Mouse (Mus musculus): ENCODE results near the gene Grin2d. TPM values are rescaled to one million over a fixed set of nuclear protein-coding genes. Genes with fewer than 3 reads are reported as not detected.

Gene Grin2d
- polyA plus RNA-seq, 1 experiment from 2014 or later = 0.10 TPM

DNA sequence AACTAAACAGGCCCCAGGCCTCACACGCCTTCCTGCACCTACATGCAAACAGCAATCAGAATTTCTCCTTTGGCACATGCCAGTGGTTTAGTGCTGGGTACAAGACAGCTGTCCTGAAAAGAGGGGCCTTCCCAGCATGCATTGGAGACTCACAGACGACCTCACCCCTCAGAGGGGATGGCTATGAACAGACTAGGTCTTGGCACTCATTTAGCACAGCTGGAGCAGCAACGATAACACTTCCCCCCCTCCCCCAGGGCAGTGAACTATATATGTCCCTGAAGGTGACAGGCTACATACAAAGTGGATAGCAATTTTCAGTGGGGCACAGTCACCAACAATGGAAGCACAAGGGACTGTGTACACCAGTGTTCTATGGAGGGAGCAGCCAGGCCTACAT lies 13.7 kb downstream of the Grin2d start:
- WGBS = 75% methylated on average over 3 of the region's 3 CpGs
- H3K4me1 ChIP-seq = peaks cover 34% of the 10 kb centered on the region
- DNase-seq (ENCODE audit: low spot score) = no peak

DNA sequence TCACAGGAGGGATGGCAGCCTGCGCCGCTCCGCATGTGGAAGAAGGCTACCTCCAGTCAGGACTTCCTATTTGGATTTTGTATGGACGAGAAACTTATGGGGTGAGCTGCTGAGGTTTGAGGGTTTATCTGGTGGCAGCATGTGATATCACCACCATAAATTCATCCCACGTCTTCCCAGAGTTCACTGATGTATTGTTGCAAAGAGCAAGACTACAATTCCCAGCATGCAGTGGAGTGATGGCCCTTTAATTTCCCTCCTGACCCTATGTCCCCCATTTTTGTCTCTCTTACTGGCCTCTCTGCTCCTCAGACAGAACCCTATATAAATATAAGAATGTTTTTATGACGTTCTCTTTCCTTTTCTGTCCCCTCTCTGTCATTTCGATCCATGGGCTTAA lies 15.4 kb downstream of the Grin2d start:
- Histone ChIP-seq H3K27me3 (ENCODE audit: low read depth, poor library complexity, severe bottlenecking) (peaks cover 72% of the 10 kb centered on the region), H3K4me1 (peaks cover 23% of the 10 kb centered on the region), H3K9me3 (replicated peaks) (no peaks in the 10 kb centered on the region), H3K27ac (no peak overlapping the region), H3K36me3 (no peaks in the 10 kb centered on the region), H3K4me3 (no peak overlapping the region)
- DNase-seq (ENCODE audit: low spot score) = no peak
- WGBS = 85% methylated on average over 7 of the region's 7 CpGs

More for the DNA sequence above, 13.7 kb downstream of the Grin2d start:
- peaks cover 72% of the 10 kb centered on the region for H3K27me3 ChIP-seq (ENCODE audit: low read depth, poor library complexity, severe bottlenecking)
- no peak overlapping the region for H3K4me3 ChIP-seq
- H3K27ac ChIP-seq = no peak overlapping the region
- H3K9me3 ChIP-seq (replicated peaks) = no peaks in the 10 kb centered on the region
- no peaks in the 10 kb centered on the region for H3K36me3 ChIP-seq

DNA sequence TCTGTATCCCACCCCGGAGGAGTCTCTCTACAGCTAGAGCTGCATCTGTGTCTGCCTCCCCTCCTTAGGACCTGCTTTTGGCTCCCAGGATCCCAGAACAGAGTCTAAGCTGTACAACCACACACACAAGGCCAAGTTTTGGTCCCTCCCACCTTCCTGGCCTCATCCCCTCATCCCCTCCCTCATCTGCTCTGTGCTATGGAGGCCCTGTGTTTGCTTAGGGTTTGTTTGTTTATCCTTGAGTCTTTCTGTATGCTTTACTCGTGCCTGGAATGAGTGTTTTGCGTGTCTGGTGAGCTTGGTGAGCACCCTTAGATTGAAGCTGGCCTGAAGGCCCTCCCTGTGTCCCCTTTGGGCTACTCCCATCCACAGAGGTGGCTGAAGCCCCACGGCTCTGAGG lies 19.2 kb downstream of the Grin2d start:
- no peak for DNase-seq (ENCODE audit: low spot score)
- H3K27ac ChIP-seq = no peak overlapping the region
- H3K9me3 ChIP-seq (replicated peaks) = no peaks in the 10 kb centered on the region
- no peak overlapping the region for H3K4me3 ChIP-seq
- peaks cover 18% of the 10 kb centered on the region for H3K4me1 ChIP-seq
- WGBS = 49% methylated on average over 4 of the region's 4 CpGs
- H3K36me3 ChIP-seq = no peaks in the 10 kb centered on the region
- H3K27me3 ChIP-seq (ENCODE audit: low read depth, poor library complexity, severe bottlenecking) = peaks cover 76% of the 10 kb centered on the region

DNA sequence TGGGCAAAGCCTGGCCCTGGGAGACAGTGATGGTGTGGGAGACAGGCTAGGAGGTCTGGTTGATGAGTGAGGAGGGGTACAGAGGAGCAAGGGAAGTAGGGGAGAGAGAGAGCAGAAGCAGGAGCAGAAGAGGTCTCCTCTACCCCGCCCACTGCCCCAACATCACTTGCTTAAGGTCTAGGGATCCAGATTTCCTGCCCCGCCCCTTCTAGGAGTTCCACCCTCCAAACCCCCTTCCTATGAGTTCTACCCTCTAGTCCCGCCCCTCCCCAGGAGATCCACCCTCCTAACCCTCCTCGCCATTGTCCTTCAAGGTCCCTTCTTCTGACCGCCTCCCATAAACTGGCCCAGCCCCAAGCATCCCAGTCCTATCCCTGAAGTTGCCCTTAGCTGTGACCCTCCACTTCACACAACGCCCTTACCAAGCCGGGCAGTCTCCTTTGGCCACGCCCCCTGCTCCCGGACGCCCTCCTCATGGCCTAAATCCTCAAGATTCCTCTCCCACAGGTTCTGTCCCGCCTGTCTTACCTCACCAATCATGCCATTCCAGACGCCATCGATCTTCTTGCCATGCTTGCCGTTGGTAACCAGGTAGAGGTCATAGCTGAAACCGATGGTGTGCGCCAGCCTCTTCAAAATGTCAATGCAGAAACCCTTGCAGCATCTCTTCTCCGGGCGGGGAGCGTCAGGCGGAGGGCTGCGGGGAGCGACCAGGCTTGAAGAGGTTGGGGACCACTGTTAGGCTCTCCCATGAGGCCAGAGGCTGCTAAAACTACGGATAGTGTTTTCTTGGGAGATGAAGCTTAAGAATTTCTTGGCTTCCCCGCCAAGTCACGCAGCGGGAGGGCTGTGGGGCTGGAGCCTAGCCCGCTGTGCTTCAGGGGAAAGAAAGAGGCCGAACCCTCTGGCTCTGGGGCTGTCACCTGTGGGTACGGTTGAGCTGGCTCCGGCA lies 21.0 kb downstream of the Grin2d start:
- Histone ChIP-seq H3K4me3 (peak overlapping the region; percentile 51), H3K27me3 (ENCODE audit: low read depth, poor library complexity, severe bottlenecking) (peaks cover 75% of the 10 kb centered on the region), H3K9me3 (replicated peaks) (no peaks in the 10 kb centered on the region), H3K36me3 (no peaks in the 10 kb centered on the region), H3K4me1 (peaks cover 18% of the 10 kb centered on the region), H3K27ac (peak overlapping the region; percentile 27)
- WGBS = 2% methylated on average over 30 of the region's 30 CpGs
- peak; percentile 61 for DNase-seq (ENCODE audit: low spot score)

DNA sequence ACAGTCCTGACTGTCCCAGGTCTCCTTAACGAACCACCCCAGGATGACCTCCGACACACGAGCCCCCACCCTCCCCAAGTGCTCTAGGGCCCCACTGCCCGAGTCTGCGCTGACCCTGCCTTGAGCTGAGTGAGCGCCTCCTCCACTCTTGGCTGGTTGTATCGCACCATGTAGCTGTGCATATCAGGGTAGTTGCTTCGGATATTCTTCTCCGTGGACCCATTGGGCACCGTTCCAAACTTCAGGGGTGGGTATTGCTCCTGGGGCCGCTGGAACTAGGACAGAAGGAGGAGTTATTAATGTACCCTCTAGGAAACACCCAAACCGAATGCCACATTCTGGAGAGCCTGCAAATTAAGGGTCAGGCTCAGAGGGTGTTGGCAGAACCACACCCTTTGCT lies 25.1 kb downstream of the Grin2d start:
- H3K27ac ChIP-seq = no peak overlapping the region
- H3K9me3 ChIP-seq (replicated peaks) = no peaks in the 10 kb centered on the region
- peaks cover 55% of the 10 kb centered on the region for H3K27me3 ChIP-seq (ENCODE audit: low read depth, poor library complexity, severe bottlenecking)
- DNase-seq (ENCODE audit: low spot score) = no peak
- no peak overlapping the region for H3K4me3 ChIP-seq
- H3K4me1 ChIP-seq = peaks cover 22% of the 10 kb centered on the region
- WGBS = 85% methylated on average over 12 of the region's 12 CpGs
- H3K36me3 ChIP-seq = no peaks in the 10 kb centered on the region

DNA sequence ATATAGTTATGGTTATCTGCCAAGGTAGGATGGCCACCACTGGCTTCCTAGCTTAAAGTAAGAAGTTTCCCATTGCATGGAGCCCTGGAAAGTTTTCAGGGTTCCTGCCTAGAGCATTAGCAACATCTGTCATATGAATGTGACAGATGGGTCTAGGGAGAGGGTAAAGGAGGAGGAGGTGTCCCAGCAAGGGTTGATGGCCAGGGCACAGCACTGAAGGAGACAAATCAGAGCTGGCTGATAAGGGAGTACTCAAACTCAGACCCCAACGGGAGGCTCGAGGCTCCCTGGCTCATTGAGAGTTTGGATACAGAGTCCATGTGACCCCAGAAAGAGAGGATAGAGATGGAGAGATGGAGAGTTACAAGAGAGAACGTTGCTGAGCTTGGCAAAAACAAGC lies 27.5 kb downstream of the Grin2d start:
- Histone ChIP-seq H3K27me3 (ENCODE audit: low read depth, poor library complexity, severe bottlenecking) (peaks cover 40% of the 10 kb centered on the region; the same call in 1 of the 2 replicates), H3K36me3 (no peaks in the 10 kb centered on the region), H3K4me1 (peaks cover 4% of the 10 kb centered on the region; the same call in 1 of the 2 replicates), H3K9me3 (replicated peaks) (no peaks in the 10 kb centered on the region), H3K4me3 (no peak overlapping the region), H3K27ac (no peak overlapping the region)
- WGBS = 74% methylated on average over 3 of the region's 3 CpGs
- DNase-seq (ENCODE audit: low spot score) = no peak

DNA sequence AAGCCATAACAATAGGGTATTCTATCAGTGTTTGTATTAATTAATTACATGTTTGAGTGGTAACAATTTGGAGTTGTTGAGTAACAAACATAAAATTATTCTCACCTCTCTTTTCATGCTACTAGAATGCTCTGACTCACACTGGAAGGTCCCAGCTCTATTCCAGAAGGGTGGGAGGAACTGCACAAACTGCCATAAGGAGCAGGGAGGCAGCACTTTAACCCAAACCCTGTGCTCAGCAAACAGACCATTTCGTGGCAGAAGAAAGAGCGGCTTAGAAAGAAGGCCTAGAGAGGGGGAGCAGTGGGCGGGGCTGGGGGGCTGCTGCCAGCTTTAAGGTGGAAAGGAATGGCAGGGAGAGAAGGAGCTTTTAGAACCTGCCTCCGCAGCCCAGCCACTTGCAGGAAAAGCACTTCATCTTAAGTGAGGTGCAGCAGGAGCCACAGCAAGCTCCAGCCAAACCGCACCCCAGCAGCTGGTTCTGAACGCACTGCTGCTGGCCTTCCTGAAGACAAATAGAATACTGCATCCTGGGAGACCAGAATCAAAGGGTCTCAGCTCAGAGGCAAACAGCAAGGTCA lies 29.6 kb downstream of the Grin2d start:
- DNase-seq (ENCODE audit: low spot score) = no peak
- peaks cover 4% of the 10 kb centered on the region; the same call in 1 of the 2 replicates for H3K4me1 ChIP-seq
- no peaks in the 10 kb centered on the region for H3K36me3 ChIP-seq
- peaks cover 40% of the 10 kb centered on the region; the same call in 1 of the 2 replicates for H3K27me3 ChIP-seq (ENCODE audit: low read depth, poor library complexity, severe bottlenecking)
- H3K27ac ChIP-seq = 0 out of 2 replicates have a peak overlapping the region, but pooled peaks have one; percentile 40
- H3K9me3 ChIP-seq (replicated peaks) = no peaks in the 10 kb centered on the region
- H3K4me3 ChIP-seq = no peak overlapping the region
- WGBS = 15% methylated on average over 6 of the region's 6 CpGs

DNA sequence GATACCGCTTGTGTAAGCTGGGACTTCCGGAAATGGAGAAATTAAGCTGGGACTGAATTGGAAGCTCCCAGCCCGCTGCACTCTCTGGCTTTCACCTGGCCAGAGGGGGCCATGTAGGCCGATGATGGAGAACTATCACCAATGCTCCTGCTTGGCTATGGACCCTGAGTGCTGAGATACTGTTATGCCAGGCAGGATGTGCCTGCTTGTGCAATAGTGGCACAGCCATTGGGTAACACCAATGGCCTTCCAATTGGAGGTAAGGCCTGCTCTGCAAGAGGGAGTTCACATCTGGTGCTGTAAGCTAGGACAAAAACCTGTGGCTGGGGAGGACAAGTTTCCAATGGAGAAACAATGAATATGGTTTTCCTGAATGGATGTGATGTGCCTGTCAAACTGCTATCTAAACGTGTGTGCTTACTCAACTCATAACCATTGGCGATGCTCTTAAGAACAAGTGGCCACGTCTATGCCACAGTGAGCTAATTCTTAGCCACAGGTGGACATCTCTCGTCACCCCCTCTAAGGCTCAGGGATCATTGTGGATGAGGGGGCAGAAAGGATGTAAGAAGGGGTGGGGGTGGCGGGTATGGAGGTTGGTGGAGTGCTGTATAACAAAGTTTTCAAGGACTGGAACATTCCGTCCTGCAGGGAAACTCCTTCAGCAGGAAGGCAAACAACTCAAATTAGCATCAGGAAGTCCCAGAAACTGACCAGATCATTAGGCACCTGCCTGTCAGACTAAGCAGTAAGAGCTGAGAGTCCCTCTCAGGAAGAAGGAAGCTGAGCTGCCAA lies 35.0 kb downstream of the Grin2d start:
- Histone ChIP-seq H3K27ac (no peak overlapping the region), H3K9me3 (replicated peaks) (no peaks in the 10 kb centered on the region), H3K36me3 (no peaks in the 10 kb centered on the region), H3K4me3 (no peak overlapping the region), H3K27me3 (ENCODE audit: low read depth, poor library complexity, severe bottlenecking) (peaks cover 46% of the 10 kb centered on the region; the same call in 1 of the 2 replicates), H3K4me1 (no peaks in the 10 kb centered on the region)
- 90% methylated on average over 10 of the region's 10 CpGs for WGBS
- no peak for DNase-seq (ENCODE audit: low spot score)

DNA sequence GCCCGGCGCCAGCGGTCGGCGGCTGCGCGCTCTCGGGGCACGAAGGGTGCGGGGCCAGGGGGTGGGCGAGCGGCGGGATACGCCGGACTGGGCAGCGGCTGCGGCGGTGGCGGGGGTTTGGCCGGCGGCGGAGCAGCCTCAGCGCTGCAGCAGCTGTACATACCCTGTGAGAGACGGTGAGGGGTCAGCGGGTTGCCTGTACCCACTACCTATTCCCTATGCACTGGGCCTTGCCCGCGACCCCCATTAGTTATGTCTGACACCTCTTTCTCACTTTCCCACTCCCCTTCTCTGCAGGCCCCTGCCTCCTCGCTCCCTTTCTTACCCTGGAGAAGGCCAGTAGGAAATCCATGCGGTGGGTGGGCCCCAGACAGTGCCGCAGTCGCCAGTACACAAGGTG lies 44.3 kb downstream of the Grin2d start:
- H3K4me1 ChIP-seq = peaks cover 36% of the 10 kb centered on the region
- peak; percentile 51 for DNase-seq (ENCODE audit: low spot score)

DNA sequence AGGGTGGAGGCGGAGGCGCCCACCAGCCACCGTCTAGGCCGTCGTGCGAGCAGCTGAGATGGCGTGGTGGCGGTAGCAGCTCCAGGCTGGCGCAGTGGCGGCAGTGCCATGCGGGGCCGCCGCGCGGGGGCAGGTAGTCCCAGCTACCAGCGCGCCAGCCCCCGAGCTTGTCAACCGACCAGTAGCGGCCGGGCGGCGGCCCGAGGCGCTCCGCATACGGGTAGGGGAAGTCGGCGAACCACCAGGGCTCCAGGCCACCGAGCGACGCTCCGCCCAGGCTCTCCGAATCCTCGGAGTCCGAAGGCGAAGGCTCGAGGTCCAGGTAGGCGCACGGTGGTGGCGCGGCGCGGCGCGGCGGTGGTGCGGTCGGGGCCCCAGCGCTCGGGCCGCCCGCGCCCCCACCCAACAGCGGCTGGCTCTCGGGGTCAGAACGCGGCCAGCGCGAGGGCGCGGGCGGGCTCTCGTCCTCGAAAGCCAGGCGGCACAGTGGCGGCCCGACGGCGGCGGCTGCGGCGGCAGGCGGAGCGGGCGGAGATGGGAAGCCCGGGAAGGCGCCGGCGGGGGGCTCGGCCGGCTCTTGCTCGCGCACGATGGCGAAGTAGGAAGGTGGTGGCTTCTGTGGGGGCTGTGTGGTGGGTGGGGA lies 44.9 kb downstream of the Grin2d start:
- H3K4me1 ChIP-seq = peaks cover 36% of the 10 kb centered on the region
- WGBS = 1% methylated on average over 82 of the region's 86 CpGs
- DNase-seq (ENCODE audit: low spot score) = peak; percentile 60
- H3K27ac ChIP-seq = peak overlapping the region; percentile 71
- peaks cover 70% of the 10 kb centered on the region for H3K27me3 ChIP-seq (ENCODE audit: low read depth, poor library complexity, severe bottlenecking)
- peak overlapping the region; percentile 49 for H3K4me3 ChIP-seq
- no peaks in the 10 kb centered on the region for H3K9me3 ChIP-seq (replicated peaks)
- peaks cover 14% of the 10 kb centered on the region for H3K36me3 ChIP-seq

More for the DNA sequence above, 44.3 kb downstream of the Grin2d start:
- WGBS = 2% methylated on average over 31 of the region's 31 CpGs
- Histone ChIP-seq H3K9me3 (replicated peaks) (no peaks in the 10 kb centered on the region), H3K4me3 (peak overlapping the region; percentile 49), H3K27ac (peak overlapping the region; percentile 71), H3K36me3 (peaks cover 7% of the 10 kb centered on the region), H3K27me3 (ENCODE audit: low read depth, poor library complexity, severe bottlenecking) (peaks cover 70% of the 10 kb centered on the region)

DNA sequence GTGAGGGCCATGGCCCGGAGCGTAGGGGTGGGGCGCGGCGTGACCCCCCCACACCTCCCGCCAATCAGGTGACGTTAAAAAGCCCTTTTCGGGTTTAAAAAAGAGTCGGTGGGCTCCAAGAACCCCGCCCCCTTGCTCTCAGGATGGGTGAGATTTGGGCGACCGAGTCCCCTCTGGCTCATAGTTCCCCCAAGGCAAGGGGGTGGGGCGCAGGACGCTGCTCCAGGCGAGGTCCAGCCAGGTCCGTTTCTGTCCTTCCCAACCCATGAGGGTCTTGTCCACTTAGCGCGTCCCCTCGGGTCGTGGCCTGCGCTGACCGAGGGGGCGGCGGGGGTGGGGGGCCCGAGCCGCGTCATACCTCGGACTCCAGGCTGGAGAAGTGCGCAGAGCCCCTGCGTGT lies 45.8 kb downstream of the Grin2d start:
- Histone ChIP-seq H3K4me1 (peaks cover 36% of the 10 kb centered on the region), H3K27me3 (ENCODE audit: low read depth, poor library complexity, severe bottlenecking) (peaks cover 65% of the 10 kb centered on the region), H3K9me3 (replicated peaks) (no peaks in the 10 kb centered on the region), H3K36me3 (peaks cover 22% of the 10 kb centered on the region), H3K27ac (peak overlapping the region; percentile 71; the same call in 1 of the 2 replicates), H3K4me3 (peak overlapping the region; percentile 49)
- WGBS = 10% methylated on average over 30 of the region's 30 CpGs
- no peak for DNase-seq (ENCODE audit: low spot score)

DNA sequence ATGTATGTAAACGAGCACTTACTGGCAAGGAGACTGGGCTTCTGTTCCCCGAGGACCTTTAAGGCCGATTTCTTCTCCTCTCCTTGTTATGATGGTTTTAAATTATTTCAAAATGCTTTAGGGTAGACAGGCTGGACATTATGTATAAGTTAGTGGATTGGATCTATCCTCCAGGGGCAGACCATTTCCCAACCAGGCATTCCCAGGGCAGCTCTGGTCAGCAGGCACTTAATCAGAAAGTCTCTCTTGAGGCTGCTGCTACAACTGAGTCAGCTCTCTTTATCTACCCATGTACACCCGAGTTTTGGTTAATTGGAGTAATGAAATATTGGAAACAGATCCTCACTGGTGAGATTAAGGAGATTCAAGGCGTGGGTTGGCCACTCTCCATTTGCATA lies 47.1 kb downstream of the Grin2d start:
- Histone ChIP-seq H3K9me3 (replicated peaks) (no peaks in the 10 kb centered on the region), H3K36me3 (peaks cover 35% of the 10 kb centered on the region), H3K27me3 (ENCODE audit: low read depth, poor library complexity, severe bottlenecking) (peaks cover 52% of the 10 kb centered on the region), H3K4me1 (peaks cover 36% of the 10 kb centered on the region), H3K27ac (peak overlapping the region; percentile 85; the same call in 1 of the 2 replicates), H3K4me3 (peak overlapping the region; percentile 94)
- WGBS = 21% methylated on average over 5 of the region's 5 CpGs
- no peak for DNase-seq (ENCODE audit: low spot score)

All from limb, embryonic 10.5 days (tissue).